Mouse (Mus musculus): ENCODE data around the gene Khk. TPM values are rescaled to one million over a fixed set of nuclear protein-coding genes. Genes with fewer than 3 reads are reported as not detected.

Khk gene
- total RNA-seq, 2 experiments from 2014 or later = 21.1 to 22.6 TPM

GRCm38 (mm10) chr5:30960814-30961213, 39.6 kb downstream of the Khk start:
- intact Hi-C loops (cut with DNase I) = loop anchor here (1.0 kb wide), 1 partner anchor 87 kb away; the partner anchor contains the start of genes Atraid and Slc5a6
- DNase-seq (ENCODE audit: low spot score) = no peak

GRCm38 (mm10) chr5:30961545-30962505, 40.6 kb downstream of the Khk start:
- DNase-seq (ENCODE audit: low spot score) = no peak
- intact Hi-C loops (cut with DNase I) = no loop called here

- intact Hi-C loops (cut with DNase I) = no loop called here
These were observed 42.7 kb downstream of the Khk start for GRCm38 (mm10) chr5:30963916-30964315.

GRCm38 (mm10) chr5:30966189-30966588, 45.0 kb downstream of the Khk start:
- intact Hi-C loops (cut with DNase I) = no loop called here
- no peak for DNase-seq (ENCODE audit: low spot score)

More at GRCm38 (mm10) chr5:30963916-30964315, 42.7 kb downstream of the Khk start:
- no peak for DNase-seq (ENCODE audit: low spot score)

DNA sequence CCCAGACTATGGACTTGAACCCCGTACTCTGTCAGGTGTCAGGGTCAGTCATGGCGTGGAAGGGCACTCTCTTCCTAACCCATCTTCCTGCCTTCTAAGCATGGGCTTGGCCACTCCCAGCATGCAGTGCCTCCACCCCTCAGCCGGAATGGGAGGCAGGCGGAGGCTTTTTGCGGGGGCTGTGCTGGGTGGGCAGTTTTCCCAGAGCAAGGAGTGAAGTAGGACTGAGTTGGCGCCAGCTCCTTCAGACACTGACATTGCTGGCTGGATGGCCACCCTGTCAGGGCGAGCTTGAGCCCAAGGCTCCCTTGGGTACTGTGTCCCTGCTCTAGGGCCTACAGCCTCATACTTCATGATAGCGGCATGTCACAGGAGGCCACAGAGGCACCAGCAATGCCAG, 47.2 kb downstream of the Khk start, which contains the start of gene Tcf23:
Gene Tcf23 (plus strand): TSS at position 247 of the 400 bp plus-strand sequence.
- intact Hi-C loops (cut with DNase I) = no loop called here

DNA sequence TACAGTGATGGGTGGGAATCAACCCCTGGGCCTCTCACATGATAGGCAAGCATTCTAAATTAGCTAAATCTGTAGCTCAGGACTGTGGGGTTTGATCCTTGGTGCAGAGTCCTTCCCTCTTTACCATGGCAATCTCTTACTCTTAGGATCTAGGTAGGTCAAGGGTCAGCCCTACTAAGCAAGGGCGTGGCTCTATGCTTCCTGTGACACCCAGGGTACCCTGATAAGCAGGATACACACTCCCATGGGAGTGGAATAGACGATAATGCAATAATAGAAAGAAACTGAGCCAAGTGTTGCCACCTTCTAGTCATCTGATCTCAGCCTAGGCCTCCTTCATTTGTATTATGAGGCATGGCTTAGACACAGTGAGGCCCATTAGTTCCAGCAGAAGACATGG, 48.2 kb downstream of the Khk start:
- DNase-seq (ENCODE audit: low spot score) = no peak

More for the DNA sequence above, 47.2 kb downstream of the Khk start, which contains the start of gene Tcf23:
- peak; percentile 58 for DNase-seq (ENCODE audit: low spot score)

DNA sequence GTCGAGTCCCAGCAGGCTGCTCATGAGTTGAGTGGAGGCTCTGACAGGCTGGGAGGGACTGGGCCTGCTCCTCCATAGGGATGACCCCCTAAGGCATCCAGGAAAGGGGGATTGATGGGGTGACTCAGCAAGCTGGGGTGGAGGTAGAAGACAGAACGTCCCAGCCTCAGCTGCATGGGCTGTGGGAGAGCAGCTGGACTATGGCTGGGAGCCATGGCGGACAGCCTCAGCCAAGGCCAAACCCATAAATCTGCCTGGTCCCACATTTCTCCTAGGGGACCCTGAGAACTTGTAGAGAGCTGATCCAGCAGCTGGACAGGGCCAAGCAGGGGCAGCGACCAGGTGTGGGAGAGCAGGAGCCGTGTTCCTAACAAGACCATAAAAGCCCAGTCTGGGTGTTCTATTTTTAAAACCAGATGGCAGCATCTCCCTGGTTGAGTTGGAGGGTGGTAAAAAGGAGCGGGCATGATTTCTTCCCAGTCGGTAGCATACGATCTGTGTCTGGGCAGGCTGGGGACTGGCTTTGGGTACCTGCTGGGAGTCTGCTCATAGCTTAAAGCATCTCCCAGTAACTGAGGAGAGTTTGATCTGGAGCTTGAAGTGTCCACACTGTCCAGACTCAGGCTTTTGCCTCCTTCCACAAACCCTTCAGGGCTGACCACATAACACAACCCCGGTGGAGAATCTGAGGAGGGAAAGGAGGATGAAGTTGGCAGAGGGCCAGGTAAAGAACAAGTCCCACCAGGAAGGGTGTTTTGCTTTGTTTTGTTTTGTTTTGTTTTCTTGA, 53.8 kb downstream of the Khk start:
- DNase-seq (ENCODE audit: low spot score) = peak; percentile 54
- intact Hi-C loops (cut with DNase I) = no loop called here

More for the DNA sequence above, 48.2 kb downstream of the Khk start:
- intact Hi-C loops (cut with DNase I) = no loop called here

Other genes starting within 250 kb of the Khk start
- gene Dpysl5, start 209.9 kb upstream of the Khk start, total RNA-seq (2021) = under 1 TPM; 0.29 to 0.45 TPM
- 10 to 100 TPM; 31.1 to 32.4 TPM for gene Mapre3, start 106.8 kb upstream of the Khk start, total RNA-seq (2021)
- 10 to 100 TPM; 36.5 to 39.1 TPM for gene Tmem214, start 53.4 kb upstream of the Khk start, total RNA-seq (2021)
- 1 to 10 TPM; 5.9 to 6.8 TPM for gene Agbl5, start 32.7 kb upstream of the Khk start, total RNA-seq (2021)
- gene Ost4, start 13.6 kb upstream of the Khk start, total RNA-seq (2021) = 100 to 1,000 TPM; 142 to 150 TPM
- 10 to 100 TPM; 27.6 to 29.7 TPM for gene Emilin1, start 8.0 kb upstream of the Khk start, total RNA-seq (2021)
- gene Cgref1, start 24.2 kb downstream of the Khk start, total RNA-seq (2021) = under 1 TPM; 0.39 to 0.53 TPM
- 10 to 100 TPM; 79.3 to 82.9 TPM for gene Preb, start 38.9 kb downstream of the Khk start, total RNA-seq (2021)
- gene Tcf23, start 47.2 kb downstream of the Khk start, total RNA-seq (2021) = under 1 TPM; 0.45 to 0.75 TPM
- gene Atraid, start 126.9 kb downstream of the Khk start, total RNA-seq (2021) = 10 to 100 TPM; 44.1 to 47.0 TPM
- 10 to 100 TPM in 1 of 2 experiments, 1 to 10 TPM in 1; 9.9 to 10.5 TPM for gene Slc5a6, start 127.5 kb downstream of the Khk start, total RNA-seq (2021)
- 10 to 100 TPM; 14.4 to 15.5 TPM for gene Cad, start 133.3 kb downstream of the Khk start, total RNA-seq (2021)
- not detected for gene Dnajc5g, start 184.9 kb downstream of the Khk start, total RNA-seq (2021)
- not detected for gene Slc30a3, start 186.8 kb downstream of the Khk start, total RNA-seq (2021)
- gene Trim54, start 195.3 kb downstream of the Khk start, total RNA-seq (2021) = 100 to 1,000 TPM; 183 to 212 TPM
- gene Ucn, start 217.4 kb downstream of the Khk start, total RNA-seq (2021) = not detected
- 10 to 100 TPM; 55.1 to 55.5 TPM for gene Mpv17, start 232.8 kb downstream of the Khk start, total RNA-seq (2021)

All from heart, postnatal 25 days (tissue).